Mouse (Mus musculus) thymus, adult 2 months (tissue): ENCODE data around the gene Tubg2.

Source experiments
- CTCF ChIP-seq: fragments of 200-500 bp; IDR thresholded peaks from 2 replicates; pipeline ENCODE4 v1.5.1; 2012; ENCODE audit warnings: mild to moderate bottlenecking, control low read depth, low read length, moderate library complexity, borderline replicate concordance; ENCODE audit not compliant: control insufficient read depth, poor library complexity, insufficient read depth; ENCODE audit errors: extremely low read depth
- POLR2A ChIP-seq: fragments of 200-500 bp; IDR thresholded peaks from 2 replicates; pipeline ENCODE4 v1.6.1; 2012; ENCODE audit warnings: mild to moderate bottlenecking, low read length, control low read depth, moderate library complexity; ENCODE audit not compliant: control insufficient read depth, poor library complexity, insufficient read depth; ENCODE audit errors: extremely low read depth

DNA sequence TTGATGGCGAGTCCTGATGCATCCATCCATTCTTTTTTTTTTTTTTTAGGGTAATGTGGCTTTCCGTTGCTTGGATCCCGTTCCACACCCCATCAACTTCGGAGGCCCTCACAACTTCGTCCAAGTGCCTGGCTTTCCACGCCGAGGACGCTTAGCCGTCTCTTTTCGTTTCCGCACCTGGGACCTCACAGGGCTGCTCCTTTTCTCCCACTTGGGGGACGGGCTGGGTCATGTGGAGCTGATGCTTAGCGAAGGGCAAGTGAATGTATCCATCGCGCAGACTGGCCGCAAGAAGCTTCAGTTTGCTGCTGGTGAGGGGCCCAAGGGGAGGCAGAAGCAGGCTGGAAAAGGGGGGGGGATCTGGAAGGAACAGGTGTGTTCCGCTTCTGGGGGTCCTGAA is 24.6 kb downstream of the Tubg2 start:
- no peak for TF ChIP-seq CTCF
- no peak for TF ChIP-seq POLR2A
